Mouse (Mus musculus): ENCODE measurements at regions not wholly inside any gene's neighbourhood (a gene's known extent, or its start where the extent isn't known, plus 50 kb on each side); places are given as distances from the start of the nearest gene placed in this dataset.

DNA sequence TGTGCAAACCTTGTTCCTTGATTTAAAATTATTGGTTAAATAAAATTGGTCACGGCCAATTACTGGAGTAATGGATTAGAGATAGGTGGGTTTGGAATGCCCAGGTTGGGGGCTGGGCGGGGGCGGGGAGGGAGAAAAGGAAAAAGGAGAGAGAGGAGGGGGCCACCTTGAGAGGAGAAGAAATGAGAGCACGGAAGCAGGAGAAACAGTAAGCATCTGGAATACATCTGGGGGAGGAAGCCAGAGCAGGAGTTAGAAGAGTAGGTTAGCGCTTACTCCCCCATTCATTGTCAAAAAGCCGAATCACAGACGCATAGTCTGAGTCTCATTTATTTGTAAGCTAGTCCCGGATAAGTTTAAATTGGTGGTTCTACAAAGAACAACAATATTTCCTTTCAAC lies 50.8 kb upstream of the Tbl1xr1 start:
- no peak for TF ChIP-seq CTCF (IDR thresholded peaks at IDR 0.05; ENCODE audit: borderline replicate concordance, insufficient read depth, low read length)
- no peak for TF ChIP-seq POLR2A (IDR thresholded peaks at IDR 0.05; ENCODE audit: low read depth, low read length)
- no peak overlapping the region for H3K4me3 ChIP-seq (ENCODE audit: insufficient read depth, low read length)
- no peaks in the 10 kb centered on the region for H3K4me1 ChIP-seq (ENCODE audit: control insufficient read depth, insufficient read depth, low read length)
- H3K27ac ChIP-seq (ENCODE audit: insufficient read depth, low read length) = no peak overlapping the region

All from embryonic fibroblast, embryonic 13.5 days (primary cell).